Mouse (Mus musculus): Measurements from ENCODE around the gene Folh1.
"Not testable (repeated sequence)": the region's sequence is repeated elsewhere in the genome, so short reads cannot be mapped to it uniquely, and the experiment has no call there.

- not testable (repeated sequence) for TF ChIP-seq SRF (IDR thresholded peaks at IDR 0.05; ENCODE audit: control insufficient read depth, insufficient read length, low read depth); POLR2A (IDR thresholded peaks at IDR 0.05; ENCODE audit: insufficient read length, low read depth); CEBPB (IDR thresholded peaks at IDR 0.05; ENCODE audit: insufficient read depth, poor library complexity, severe bottlenecking); USF1 (IDR thresholded peaks at IDR 0.05; ENCODE audit: low read depth)
Observed at GRCm38 (mm10) chr7:86815241-86815640, 39.5 kb upstream of the Folh1 start.

All from myocyte (in vitro differentiated cells).